In the genomic region with DNA sequence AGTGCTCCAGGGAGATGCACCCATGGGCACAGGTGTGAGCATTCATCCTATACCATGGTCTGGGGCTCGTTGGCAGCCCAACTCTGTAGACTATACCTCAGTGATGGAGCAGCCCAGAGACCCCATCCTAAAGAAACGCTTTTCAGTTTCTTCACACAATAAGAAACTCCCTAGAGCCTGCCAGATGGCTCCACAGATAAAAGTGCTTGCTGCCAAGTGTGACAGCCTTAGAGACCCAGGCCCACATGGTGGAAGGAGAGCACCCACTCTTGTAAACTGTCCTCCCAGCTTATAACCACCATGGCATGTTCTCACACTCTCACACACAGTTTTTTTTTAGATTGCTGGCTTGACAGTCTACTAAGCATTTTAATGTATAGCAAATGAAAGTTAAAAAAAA, we compare ENCODE assay signal across 18 mouse cellular contexts.
"Had no signal": no experiment of that assay in that cellular context is flagged by ENCODE, and none has a peak within 500 bp of the region (broad histone marks: within the 10 kb centered on the region; RNA-seq: fewer than 3 reads in every experiment).

No protein-coding gene starts in this region.

- H3K4me1 ChIP-seq: lung, embryonic 15.5 days; megakaryocyte, embryonic 14.5 days; midbrain, embryonic 13.5 days; midbrain, embryonic 15.5 days; neural tube, embryonic 12.5 days had no signal

- H3K27me3 ChIP-seq: lung, embryonic 15.5 days; megakaryocyte, embryonic 14.5 days; midbrain, embryonic 13.5 days; midbrain, embryonic 15.5 days; neural tube, embryonic 12.5 days had no signal

- H3K36me3 ChIP-seq: lung, embryonic 15.5 days; midbrain, embryonic 13.5 days; midbrain, embryonic 15.5 days; neural tube, embryonic 12.5 days had no signal

- ATAC-seq: liver, postnatal 0 days; lung, postnatal 0 days; midbrain, embryonic 13.5 days; midbrain, embryonic 15.5 days had no signal

- H3K4me3 ChIP-seq: lung, embryonic 15.5 days; megakaryocyte, embryonic 14.5 days; midbrain, embryonic 13.5 days; midbrain, embryonic 15.5 days; neural tube, embryonic 12.5 days had no signal

- DNase-seq: liver, postnatal 0 days; lung, adult 2 months; lung, postnatal 14 days; lung, postnatal 36 days; right cerebral cortex, postnatal 25 days; right cerebral cortex, postnatal 4 days; spleen, adult 18-20 months; thymus, adult 18-20 months; thymus, postnatal 14 days; thymus, postnatal 36 days had no signal

- H3K27ac ChIP-seq: lung, embryonic 15.5 days; macrophage; midbrain, embryonic 13.5 days; midbrain, embryonic 15.5 days; neural tube, embryonic 12.5 days had no signal

- H3K9ac ChIP-seq: liver, postnatal 0 days; lung, embryonic 15.5 days; midbrain, embryonic 13.5 days; midbrain, embryonic 15.5 days; neural tube, embryonic 12.5 days had no signal

- H3K4me2 ChIP-seq: lung, embryonic 15.5 days; midbrain, embryonic 11.5 days; midbrain, embryonic 13.5 days; midbrain, embryonic 15.5 days; neural tube, embryonic 12.5 days had no signal

- H3K9me3 ChIP-seq: lung, embryonic 15.5 days; megakaryocyte, embryonic 14.5 days; midbrain, embryonic 13.5 days; midbrain, embryonic 15.5 days; neural tube, embryonic 12.5 days had no signal
